Mouse (Mus musculus): ENCODE results near the gene Gpx2.
A peak's percentile ranks its signal among the peaks of the same experiment; 100 is the strongest.

Gpx2 gene

GRCm38 (mm10) chr12:76805056-76805811, 9.9 kb upstream of the Gpx2 start:
- no peak for DNase-seq (ENCODE audit: low read depth, low spot score)

GRCm38 (mm10) chr12:76803700-76804252, 8.4 kb upstream of the Gpx2 start:
- DNase-seq (ENCODE audit: low read depth, low spot score) = peak; percentile 75

GRCm38 (mm10) chr12:76803028-76803427, 7.7 kb upstream of the Gpx2 start:
- DNase-seq (ENCODE audit: low read depth, low spot score) = no peak

GRCm38 (mm10) chr12:76798008-76798720, 2.8 kb upstream of the Gpx2 start:
- no peak for DNase-seq (ENCODE audit: low read depth, low spot score)

GRCm38 (mm10) chr12:76796938-76797539, 1.7 kb upstream of the Gpx2 start:
- no peak for DNase-seq (ENCODE audit: low read depth, low spot score)

GRCm38 (mm10) chr12:76792540-76792939, 2.8 kb downstream of the Gpx2 start:
- peak; percentile 42 for DNase-seq (ENCODE audit: low read depth, low spot score)

- DNase-seq (ENCODE audit: low read depth, low spot score) = no peak
These were observed 4.8 kb downstream of the Gpx2 start for GRCm38 (mm10) chr12:76790446-76791084.

GRCm38 (mm10) chr12:76784056-76784619, 11.2 kb downstream of the Gpx2 start:
- no peak for DNase-seq (ENCODE audit: low read depth, low spot score)

- DNase-seq (ENCODE audit: low read depth, low spot score) = no peak
These were observed 14.5 kb downstream of the Gpx2 start for GRCm38 (mm10) chr12:76780639-76781468.

- no peak for DNase-seq (ENCODE audit: low read depth, low spot score)
These were observed 15.4 kb downstream of the Gpx2 start for GRCm38 (mm10) chr12:76779951-76780350.

GRCm38 (mm10) chr12:76778305-76779083, 16.9 kb downstream of the Gpx2 start:
- no peak for DNase-seq (ENCODE audit: low read depth, low spot score)

GRCm38 (mm10) chr12:76777845-76778244, 17.5 kb downstream of the Gpx2 start:
- peak; percentile 57 for DNase-seq (ENCODE audit: low read depth, low spot score)

GRCm38 (mm10) chr12:76776898-76777297, 18.5 kb downstream of the Gpx2 start:
- no peak for DNase-seq (ENCODE audit: low read depth, low spot score)

- DNase-seq (ENCODE audit: low read depth, low spot score) = no peak
These were observed 20.2 kb downstream of the Gpx2 start for GRCm38 (mm10) chr12:76775132-76775531.

GRCm38 (mm10) chr12:76774652-76775051, 20.7 kb downstream of the Gpx2 start:
- no peak for DNase-seq (ENCODE audit: low read depth, low spot score)

- no peak for DNase-seq (ENCODE audit: low read depth, low spot score)
These were observed 23.8 kb downstream of the Gpx2 start for GRCm38 (mm10) chr12:76771540-76771939.

GRCm38 (mm10) chr12:76770841-76771500, 24.4 kb downstream of the Gpx2 start:
- no peak for DNase-seq (ENCODE audit: low read depth, low spot score)

- DNase-seq (ENCODE audit: low read depth, low spot score) = no peak
These were observed 29.3 kb downstream of the Gpx2 start for GRCm38 (mm10) chr12:76765901-76766630.
